Mouse (Mus musculus): Measurements from ENCODE around the gene Oser1. TPM values are rescaled to one million over a fixed set of nuclear protein-coding genes. Genes with fewer than 3 reads are reported as not detected.

Oser1 gene
- total and polyA plus RNA-seq, 3 experiments, result 43.8 to 53.9 TPM; not detected in 1

DNA sequence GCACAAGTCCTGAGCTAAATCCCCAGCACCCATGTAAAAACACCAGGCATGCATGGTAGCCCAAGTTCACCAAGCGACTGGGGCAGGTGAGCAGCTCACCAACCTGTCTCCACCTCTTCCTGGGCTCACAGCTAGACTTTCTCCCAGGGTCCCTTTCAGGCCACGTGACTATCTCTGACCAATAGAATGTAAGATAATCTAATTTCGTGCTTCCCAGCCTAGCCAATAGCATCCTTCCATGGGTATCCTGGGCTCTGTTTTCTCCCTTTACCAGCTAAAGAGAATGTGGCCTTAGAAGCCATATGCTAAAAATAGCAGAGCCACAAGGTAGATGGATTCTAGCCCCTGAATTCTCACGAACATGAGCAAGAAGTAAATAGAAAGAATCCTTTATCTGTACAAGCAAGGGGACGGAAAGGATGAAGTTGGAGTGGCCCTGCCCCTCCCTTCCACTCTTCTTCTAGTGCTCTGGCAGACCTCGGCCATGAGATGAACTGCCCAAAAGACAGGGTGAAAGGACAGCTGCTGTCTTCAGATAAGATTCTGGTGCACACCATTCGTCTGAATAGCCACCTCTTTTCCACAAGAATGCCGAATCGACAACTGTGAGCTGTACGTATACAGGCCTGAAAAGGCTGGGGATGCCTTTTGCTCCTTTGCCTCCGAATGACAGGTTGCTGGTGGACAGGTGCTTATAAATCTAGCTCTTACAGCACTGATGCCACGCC is 68.2 kb downstream of the Oser1 start (continued):
- no peak for TF ChIP-seq MYB (IDR thresholded peaks at IDR 0.05; ENCODE audit: low read depth, low read length)
- TF ChIP-seq NRF1 (IDR thresholded peaks at IDR 0.05; ENCODE audit: insufficient read depth, low read depth, low read length, poor library complexity, severe bottlenecking), result no peak
- TF ChIP-seq GABPA (IDR thresholded peaks at IDR 0.05; ENCODE audit: low read depth, low read length), result no peak

Other genes with a start within 250 kb of the Oser1 start
- not detected in 2 replicates for gene Tox2, start 221.6 kb downstream of the Oser1 start, total RNA-seq (2012; rRNA removed)
- not detected for gene Tox2, start 221.6 kb downstream of the Oser1 start, polyA plus RNA-seq (2012; ENCODE audit: insufficient read depth in 1 of 2, insufficient read length in 2 of 2, low read depth in 1 of 2, low replicate concordance in 2 of 2, missing spikeins in 1 of 2)
- 0.03 and 0.04 TPM in 2 replicates for gene Jph2, start 26.7 kb downstream of the Oser1 start, total RNA-seq (2012; rRNA removed)
- under 1 TPM in 1 of 2 experiments, not detected in 1; 0.19 TPM for gene Jph2, start 26.7 kb downstream of the Oser1 start, polyA plus RNA-seq (2012; ENCODE audit: insufficient read depth in 1 of 2, insufficient read length in 2 of 2, low read depth in 1 of 2, low replicate concordance in 2 of 2, missing spikeins in 1 of 2)
- not detected in 2 replicates for gene Gdap1l1, start 13.8 kb upstream of the Oser1 start, total RNA-seq (2012; rRNA removed)
- gene Gdap1l1, start 13.8 kb upstream of the Oser1 start, polyA plus RNA-seq (2012; ENCODE audit: insufficient read depth in 1 of 2, insufficient read length in 2 of 2, low read depth in 1 of 2, low replicate concordance in 2 of 2, missing spikeins in 1 of 2), result not detected
- gene Fitm2, start 47.9 kb upstream of the Oser1 start, total RNA-seq (2012; rRNA removed), result 7.6 and 10.6 TPM in 2 replicates
- 10 to 100 TPM in 1 of 2 experiments, 1 to 10 TPM in 1; 6.6 to 60.9 TPM for gene Fitm2, start 47.9 kb upstream of the Oser1 start, polyA plus RNA-seq (2012; ENCODE audit: insufficient read depth in 1 of 2, insufficient read length in 2 of 2, low read depth in 1 of 2, low replicate concordance in 2 of 2, missing spikeins in 1 of 2)
- not detected in 2 replicates for gene R3hdml, start 67.6 kb upstream of the Oser1 start, total RNA-seq (2012; rRNA removed)
- gene R3hdml, start 67.6 kb upstream of the Oser1 start, polyA plus RNA-seq (2012; ENCODE audit: insufficient read depth in 1 of 2, insufficient read length in 2 of 2, low read depth in 1 of 2, low replicate concordance in 2 of 2, missing spikeins in 1 of 2), result not detected
- gene Hnf4a, start 82.1 kb upstream of the Oser1 start, total RNA-seq (2012; rRNA removed), result 0.29 and 0.39 TPM in 2 replicates
- gene Hnf4a, start 82.1 kb upstream of the Oser1 start, polyA plus RNA-seq (2012; ENCODE audit: insufficient read depth in 1 of 2, insufficient read length in 2 of 2, low read depth in 1 of 2, low replicate concordance in 2 of 2, missing spikeins in 1 of 2), result 1 to 10 TPM in 1 of 2 experiments, not detected in 1; 1.1 TPM
- 17.1 and 20.4 TPM in 2 replicates for gene Ttpal, start 177.6 kb upstream of the Oser1 start, total RNA-seq (2012; rRNA removed)
- gene Ttpal, start 177.6 kb upstream of the Oser1 start, polyA plus RNA-seq (2012; ENCODE audit: insufficient read depth in 1 of 2, insufficient read length in 2 of 2, low read depth in 1 of 2, low replicate concordance in 2 of 2, missing spikeins in 1 of 2), result 10 to 100 TPM in 1 of 2 experiments, not detected in 1; 18.9 TPM
- 326 and 348 TPM in 2 replicates for gene Serinc3, start 220.4 kb upstream of the Oser1 start, total RNA-seq (2012; rRNA removed)
- 100 to 1,000 TPM; 637 to 650 TPM for gene Serinc3, start 220.4 kb upstream of the Oser1 start, polyA plus RNA-seq (2012; ENCODE audit: insufficient read depth in 1 of 2, insufficient read length in 2 of 2, low read depth in 1 of 2, low replicate concordance in 2 of 2, missing spikeins in 1 of 2)
- gene Pkig, start 233.7 kb upstream of the Oser1 start, total RNA-seq (2012; rRNA removed), result 74.6 and 79.5 TPM in 2 replicates
- gene Pkig, start 233.7 kb upstream of the Oser1 start, polyA plus RNA-seq (2012; ENCODE audit: insufficient read depth in 1 of 2, insufficient read length in 2 of 2, low read depth in 1 of 2, low replicate concordance in 2 of 2, missing spikeins in 1 of 2), result 100 to 1,000 TPM in 1 of 2 experiments, not detected in 1; 160 TPM

All from MEL (cell line).